Comparison of ENCODE assay signal across 16 mouse cellular contexts in the genomic region with DNA sequence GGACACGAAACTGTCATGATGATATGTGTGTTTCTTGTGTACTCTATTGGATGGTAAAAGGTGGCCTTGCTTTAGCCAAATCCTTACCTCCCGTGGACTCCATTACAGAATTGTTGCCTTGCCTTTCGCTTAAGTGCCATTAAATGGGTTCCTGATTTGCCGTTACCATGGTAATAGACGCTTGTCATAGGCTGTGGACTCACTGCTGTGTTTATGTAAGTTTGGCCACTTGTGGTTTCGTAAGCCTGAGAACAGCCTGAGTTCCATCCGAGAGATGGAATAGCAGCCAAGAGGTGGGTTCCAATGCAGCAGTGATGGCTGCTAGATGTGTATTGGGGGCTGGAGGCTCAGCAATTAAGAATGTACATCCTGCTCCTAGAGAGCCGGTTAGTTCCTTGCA.
DNase-seq lines count a peak whose midpoint lies in the region; ATAC-seq and TF ChIP-seq lines count a peak whose summit lies in the region.
"Had no signal": no experiment of that assay in that cellular context is flagged by ENCODE, and none has a peak within 500 bp of the region (broad histone marks: within the 10 kb centered on the region; RNA-seq: fewer than 3 reads in every experiment).

No protein-coding gene starts in this region.

- H3K27ac ChIP-seq in hindbrain, embryonic 16.5 days (ENCODE audit: low read depth, low read length) = no peak overlapping the region
- no peak overlapping the region for H3K27ac ChIP-seq in hindbrain, embryonic 14.5 days
- H3K27ac ChIP-seq in forebrain, embryonic 16.5 days (ENCODE audit: low read length) = peak overlapping the region; percentile 87
- H3K27ac ChIP-seq: embryonic facial prominence, embryonic 15.5 days; heart, embryonic 13.5 days had no signal

- no peak for TF ChIP-seq POLR2A in brain, embryonic 14.5 days (IDR thresholded peaks at IDR 0.05; ENCODE audit: borderline replicate concordance, extremely low read depth, insufficient read depth, insufficient read length, poor library complexity, severe bottlenecking)

- H3K9me3 ChIP-seq in hindbrain, embryonic 16.5 days (ENCODE audit: control insufficient read depth, low read length) = no peaks in the 10 kb centered on the region
- no peaks in the 10 kb centered on the region for H3K9me3 ChIP-seq in hindbrain, embryonic 14.5 days (ENCODE audit: control insufficient read depth, low read length)
- H3K9me3 ChIP-seq in forebrain, embryonic 16.5 days (ENCODE audit: control insufficient read depth, low read length) = peaks cover under 1% of the 10 kb centered on the region; the same call in 1 of the 2 replicates
- H3K9me3 ChIP-seq: embryonic facial prominence, embryonic 15.5 days; heart, embryonic 13.5 days had no signal

- TF ChIP-seq CTCF in brain, embryonic 14.5 days (IDR thresholded peaks at IDR 0.05; ENCODE audit: borderline replicate concordance, extremely low read depth, insufficient read depth, insufficient read length) = no peak

- WGBS in hindbrain, embryonic 16.5 days = 60% methylated on average over 8 of the region's 8 CpGs
- 65% methylated on average over 8 of the region's 8 CpGs for WGBS in hindbrain, embryonic 14.5 days
- 36% methylated on average over 8 of the region's 8 CpGs for WGBS in forebrain, embryonic 16.5 days

- H3K4me2 ChIP-seq in hindbrain, embryonic 16.5 days (ENCODE audit: low read length) = no peak overlapping the region
- no peak overlapping the region for H3K4me2 ChIP-seq in hindbrain, embryonic 14.5 days (replicated peaks)
- H3K4me2 ChIP-seq in forebrain, embryonic 16.5 days (ENCODE audit: low read length) = no peak overlapping the region
- H3K4me2 ChIP-seq: embryonic facial prominence, embryonic 15.5 days; heart, embryonic 13.5 days had no signal

- no peaks in the 10 kb centered on the region for H3K27me3 ChIP-seq in hindbrain, embryonic 16.5 days (replicated peaks; ENCODE audit: control insufficient read depth, insufficient read depth, low read length)
- H3K27me3 ChIP-seq in hindbrain, embryonic 14.5 days (ENCODE audit: control insufficient read depth, insufficient read depth, low read length) = no peaks in the 10 kb centered on the region
- no peaks in the 10 kb centered on the region for H3K27me3 ChIP-seq in forebrain, embryonic 16.5 days (replicated peaks; ENCODE audit: control insufficient read depth, insufficient read depth, low read length)
- H3K27me3 ChIP-seq: embryonic facial prominence, embryonic 15.5 days; heart, embryonic 13.5 days; megakaryocyte, embryonic 14.5 days had no signal

- no peaks in the 10 kb centered on the region for H3K36me3 ChIP-seq in hindbrain, embryonic 16.5 days (ENCODE audit: control insufficient read depth, insufficient read depth, low read length)
- no peaks in the 10 kb centered on the region for H3K36me3 ChIP-seq in hindbrain, embryonic 14.5 days (replicated peaks; ENCODE audit: control insufficient read depth, insufficient read depth)
- H3K36me3 ChIP-seq in forebrain, embryonic 16.5 days (ENCODE audit: control insufficient read depth, insufficient read depth) = no peaks in the 10 kb centered on the region; the same call in 1 of the 2 replicates
- H3K36me3 ChIP-seq: embryonic facial prominence, embryonic 15.5 days; heart, embryonic 13.5 days had no signal

- ATAC-seq in hindbrain, embryonic 16.5 days = peak; percentile 30
- ATAC-seq in hindbrain, embryonic 14.5 days (ENCODE audit: low FRiP score) = no peak
- ATAC-seq in forebrain, embryonic 16.5 days = peak; percentile 39
- ATAC-seq: intestine, postnatal 0 days had no signal

- no peak overlapping the region for H3K4me3 ChIP-seq in hindbrain, embryonic 16.5 days (ENCODE audit: low read length)
- H3K4me3 ChIP-seq in hindbrain, embryonic 14.5 days (replicated peaks; ENCODE audit: low read length) = no peak overlapping the region
- no peak overlapping the region for H3K4me3 ChIP-seq in forebrain, embryonic 16.5 days (replicated peaks; ENCODE audit: low read length)
- H3K4me3 ChIP-seq: embryonic facial prominence, embryonic 15.5 days; heart, embryonic 13.5 days; megakaryocyte, embryonic 14.5 days had no signal

- no peak overlapping the region for H3K9ac ChIP-seq in hindbrain, embryonic 16.5 days (ENCODE audit: low read depth, low read length)
- H3K9ac ChIP-seq in hindbrain, embryonic 14.5 days = no peak overlapping the region
- H3K9ac ChIP-seq in forebrain, embryonic 16.5 days (replicated peaks; ENCODE audit: low read depth, low read length) = no peak overlapping the region
- H3K9ac ChIP-seq: embryonic facial prominence, embryonic 15.5 days; heart, embryonic 13.5 days had no signal

- peaks cover 5% of the 10 kb centered on the region for H3K4me1 ChIP-seq in hindbrain, embryonic 16.5 days (ENCODE audit: control insufficient read depth, insufficient read depth, low read depth, low read length)
- H3K4me1 ChIP-seq in hindbrain, embryonic 14.5 days (replicated peaks; ENCODE audit: control insufficient read depth, insufficient read depth, low read length) = 0 out of 2 replicates have a peak, but pooled peaks cover 4% of the 10 kb centered on the region
- peaks cover 28% of the 10 kb centered on the region for H3K4me1 ChIP-seq in forebrain, embryonic 16.5 days (replicated peaks; ENCODE audit: control insufficient read depth, insufficient read depth, low read length)
- H3K4me1 ChIP-seq: embryonic facial prominence, embryonic 15.5 days; heart, embryonic 13.5 days; megakaryocyte, embryonic 14.5 days had no signal

- DNase-seq in hindbrain, embryonic 14.5 days (ENCODE audit: low spot score) = no peak
- peak; percentile 75 for DNase-seq in brain, embryonic 14.5 days (ENCODE audit: low read depth)
- DNase-seq in lung, postnatal 36 days = peak; percentile 71
- DNase-seq in embryo, embryonic 10.5 days (ENCODE audit: low spot score) = no peak
- DNase-seq in thymus, postnatal 0 days (ENCODE audit: low spot score) = no peak
- DNase-seq in cerebellum, postnatal 14 days = no peak
- DNase-seq: gastrocnemius, postnatal 36 days; heart, postnatal 4 days; kidney, postnatal 25 days; thymus, adult 18-20 months had no signal

Comparison
In these comparisons a context has a peak if more than half of its experiments do, and no peak if none do; other contexts are left out.
1. DNase-seq: peak in brain, embryonic 14.5 days (single experiment) and lung, postnatal 36 days (single experiment); none in hindbrain, embryonic 14.5 days (single experiment), embryo, embryonic 10.5 days (single experiment), thymus, postnatal 0 days (single experiment) and cerebellum, postnatal 14 days (0 of 2).